Mouse (Mus musculus): ENCODE results near the gene Casp6.

The Casp6 gene

DNA sequence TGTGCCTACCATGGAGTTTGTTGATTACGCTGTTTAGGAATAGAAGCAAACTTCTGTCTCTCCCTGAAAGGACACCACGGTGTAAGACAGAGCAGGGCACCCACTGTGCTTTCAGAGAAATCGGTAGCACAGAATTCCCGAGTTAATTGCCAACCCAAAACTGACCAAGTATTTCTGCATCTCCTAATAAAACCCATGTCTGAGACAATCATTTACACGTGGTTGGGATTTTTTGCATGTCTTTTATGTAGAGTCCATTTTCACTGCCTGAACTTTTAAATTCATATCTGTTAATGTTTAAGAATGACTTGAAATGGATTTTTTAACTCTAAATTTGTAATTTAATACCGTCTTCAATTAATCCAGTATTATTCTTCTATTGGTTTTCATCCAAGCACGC lies 22.4 kb downstream of the Casp6 start:
- DNase-seq (ENCODE audit: low spot score in 2 of 2): no peak

DNA sequence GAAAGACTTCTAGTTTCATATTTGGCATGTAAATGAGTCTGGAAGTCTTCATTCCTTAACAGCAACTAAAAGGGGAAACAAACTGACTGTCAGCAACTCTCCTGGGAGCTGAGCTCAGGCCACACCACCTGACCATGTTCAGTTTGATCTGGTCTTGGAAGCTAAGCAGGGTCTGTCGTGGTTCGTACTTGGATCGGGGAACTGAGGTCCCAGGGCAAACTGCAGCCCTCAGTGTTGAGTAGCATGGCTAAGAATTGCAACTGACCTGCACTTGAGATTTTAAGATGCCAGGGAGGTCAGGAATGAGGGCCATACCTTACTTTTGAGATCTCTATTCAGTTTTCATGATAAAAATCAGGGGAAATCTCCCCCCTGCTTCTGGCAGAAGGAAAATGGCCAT lies 24.6 kb downstream of the Casp6 start:
- DNase-seq (ENCODE audit: low spot score in 2 of 2): no peak

DNA sequence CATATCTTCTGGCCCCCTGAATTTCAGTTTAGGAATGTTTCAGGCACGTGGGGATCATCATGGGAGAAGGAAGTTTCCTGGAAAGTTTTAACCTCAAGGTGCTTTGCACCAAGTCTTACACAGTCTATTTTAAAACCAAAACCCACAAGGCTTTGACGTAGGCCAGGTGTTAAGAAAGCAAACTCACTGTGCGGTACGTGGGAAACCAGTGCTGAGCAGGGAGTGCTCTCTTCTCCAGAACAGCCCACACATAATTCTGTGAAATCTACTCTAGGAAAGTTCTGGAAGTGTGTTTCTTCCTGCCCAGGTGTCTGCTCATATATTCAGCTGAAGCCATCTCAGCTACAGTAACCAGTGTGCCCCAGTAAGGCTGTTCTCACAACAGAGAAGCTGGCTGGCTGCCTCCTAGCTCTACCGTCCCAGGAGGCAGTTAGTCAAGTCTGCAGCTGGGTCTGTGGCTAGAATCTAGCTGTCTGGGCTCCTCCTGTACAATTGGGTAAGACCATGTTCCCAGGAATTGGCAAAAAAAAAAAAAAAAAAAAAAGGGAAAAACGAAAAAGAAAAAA lies 29.1 kb downstream of the Casp6 start:
- no peak for DNase-seq (ENCODE audit: low spot score in 2 of 2)

DNA sequence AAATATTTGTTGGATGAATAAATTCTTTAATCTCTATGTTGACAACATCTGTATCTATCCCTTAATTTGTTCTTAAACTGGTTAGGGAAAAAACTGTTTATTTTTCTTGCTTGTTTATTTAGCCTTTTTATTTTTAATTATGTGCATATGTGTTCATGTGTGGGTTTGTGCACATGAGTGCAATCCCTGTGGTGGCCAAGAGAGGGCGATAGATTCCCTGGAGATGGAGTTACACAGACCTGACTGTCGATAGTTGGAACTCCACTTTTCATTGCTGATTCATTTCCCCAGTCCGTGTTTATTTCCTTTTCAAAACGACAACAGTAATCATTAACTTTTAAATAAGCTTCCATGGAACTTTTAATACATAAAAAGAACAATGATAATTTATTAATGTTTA lies 31.2 kb downstream of the Casp6 start:
- DNase-seq (ENCODE audit: low spot score in 2 of 2): peak in 1 of 2 experiments; percentile 24

DNA sequence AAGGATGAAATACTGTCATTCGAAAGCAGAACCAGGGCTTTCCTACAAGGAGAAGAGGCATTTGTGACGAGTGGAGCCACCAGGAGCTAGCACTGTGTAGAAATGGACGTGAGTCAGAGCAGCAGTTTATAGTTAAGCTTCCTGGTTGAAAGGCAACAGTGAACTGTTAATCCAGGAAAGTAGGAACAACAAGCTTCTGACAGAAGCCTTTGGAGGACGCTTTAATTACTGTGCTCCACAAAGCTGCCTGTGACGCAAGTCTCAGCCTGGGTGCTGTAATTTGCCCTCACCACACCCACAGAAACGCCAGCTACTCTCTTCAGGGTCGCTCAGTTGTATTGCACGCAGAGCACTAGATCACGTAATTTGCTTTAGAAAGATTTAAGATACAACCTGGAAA lies 35.3 kb downstream of the Casp6 start:
- no peak for DNase-seq (ENCODE audit: low spot score in 2 of 2)

DNA sequence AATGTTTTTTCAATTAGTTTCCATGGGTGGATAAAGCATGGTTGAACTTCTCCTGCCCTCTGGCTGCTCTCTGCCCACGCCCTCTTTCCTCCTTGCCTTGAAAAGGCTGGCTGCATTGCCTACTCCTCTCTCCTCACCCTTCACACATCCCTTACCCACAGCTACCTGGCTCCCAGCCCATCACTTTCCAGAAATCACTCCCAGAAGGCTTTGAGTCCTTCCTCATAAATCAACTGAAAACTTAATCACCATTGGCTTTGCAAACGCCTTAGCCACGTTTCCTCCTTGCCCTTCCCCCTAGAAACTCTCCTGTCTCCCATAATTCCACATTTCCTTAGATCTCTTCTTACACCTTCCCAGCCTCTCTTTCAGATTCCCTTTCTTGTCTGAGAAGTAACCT lies 36.6 kb downstream of the Casp6 start:
- DNase-seq (ENCODE audit: low spot score in 2 of 2): no peak

DNA sequence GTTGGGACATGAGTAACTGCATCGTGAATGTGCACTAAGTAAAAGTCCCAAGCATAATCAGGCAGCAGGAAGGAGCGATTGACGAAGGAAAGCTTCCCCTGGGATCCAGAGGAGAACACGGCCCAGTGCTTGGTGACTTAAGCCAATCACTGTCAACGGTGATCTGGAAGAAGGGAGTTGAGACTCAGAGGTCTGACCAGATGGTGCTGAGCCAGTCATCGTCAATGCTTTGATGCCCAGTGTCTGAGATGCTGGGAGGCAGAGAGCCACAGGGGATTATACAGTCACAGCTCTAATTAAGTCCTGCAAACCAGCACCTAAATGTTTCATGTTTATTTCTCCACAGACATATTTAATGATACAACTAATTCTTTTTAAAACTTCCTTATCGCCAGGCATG lies 37.8 kb downstream of the Casp6 start:
- DNase-seq (ENCODE audit: low spot score in 2 of 2): no peak

DNA sequence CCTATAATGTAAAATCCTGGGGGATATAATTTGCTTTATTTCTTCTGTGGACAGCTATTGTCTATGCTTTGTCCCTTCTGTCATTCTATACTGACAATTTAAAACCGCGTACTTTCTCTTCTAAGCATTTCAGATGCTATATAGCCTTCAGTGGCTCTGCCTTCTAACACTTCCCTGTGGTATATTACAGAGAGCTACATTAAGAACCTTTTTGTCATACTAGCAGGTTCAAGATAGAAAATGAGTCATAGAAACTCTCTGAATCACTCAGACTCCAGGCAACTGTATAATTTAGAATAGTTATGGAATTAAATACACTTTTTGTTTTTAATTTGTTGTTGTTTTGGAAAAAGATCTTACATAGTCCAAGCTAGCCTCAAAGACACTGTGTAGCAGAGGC lies 39.6 kb downstream of the Casp6 start:
- no peak for DNase-seq (ENCODE audit: low spot score in 2 of 2)

DNA sequence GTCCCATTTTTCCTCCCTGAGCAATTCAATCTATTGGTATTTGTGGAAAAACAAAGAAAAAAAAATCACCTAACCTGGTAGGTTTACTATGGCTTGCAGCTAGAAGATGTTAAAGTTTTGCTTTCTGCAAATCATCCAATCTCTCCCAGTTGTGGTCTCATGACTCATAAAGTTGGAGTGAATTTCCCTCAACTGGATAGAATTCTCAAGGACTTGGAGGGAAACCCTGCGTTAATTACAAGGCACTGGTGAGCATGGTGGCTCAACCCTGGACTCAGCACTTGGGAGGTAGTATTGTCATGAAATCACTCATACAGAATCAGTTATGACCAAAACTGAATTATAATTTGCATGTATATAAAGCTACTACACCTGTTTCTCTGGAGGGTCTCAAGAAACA lies 40.1 kb downstream of the Casp6 start:
- no peak for DNase-seq (ENCODE audit: low spot score in 2 of 2)

DNA sequence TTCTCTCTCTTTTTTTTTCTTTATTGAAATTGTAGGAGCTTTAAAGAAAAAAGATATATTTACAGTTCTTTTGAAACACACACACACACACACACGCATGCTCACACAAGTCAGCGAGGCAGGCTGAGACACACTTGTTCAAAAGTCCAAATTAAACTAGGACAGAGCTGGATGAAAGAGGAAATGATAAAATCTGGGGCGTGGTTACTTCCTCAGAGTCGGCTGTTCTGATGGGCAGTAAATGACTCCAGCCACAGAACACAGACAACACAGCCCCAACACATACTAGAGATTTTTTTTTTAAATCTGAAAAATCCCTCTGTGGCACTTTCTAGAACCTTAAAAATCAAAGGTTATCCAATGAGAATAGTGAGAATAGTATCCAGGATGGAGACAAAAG lies 42.6 kb downstream of the Casp6 start:
- no peak for DNase-seq (ENCODE audit: low spot score in 2 of 2)

DNA sequence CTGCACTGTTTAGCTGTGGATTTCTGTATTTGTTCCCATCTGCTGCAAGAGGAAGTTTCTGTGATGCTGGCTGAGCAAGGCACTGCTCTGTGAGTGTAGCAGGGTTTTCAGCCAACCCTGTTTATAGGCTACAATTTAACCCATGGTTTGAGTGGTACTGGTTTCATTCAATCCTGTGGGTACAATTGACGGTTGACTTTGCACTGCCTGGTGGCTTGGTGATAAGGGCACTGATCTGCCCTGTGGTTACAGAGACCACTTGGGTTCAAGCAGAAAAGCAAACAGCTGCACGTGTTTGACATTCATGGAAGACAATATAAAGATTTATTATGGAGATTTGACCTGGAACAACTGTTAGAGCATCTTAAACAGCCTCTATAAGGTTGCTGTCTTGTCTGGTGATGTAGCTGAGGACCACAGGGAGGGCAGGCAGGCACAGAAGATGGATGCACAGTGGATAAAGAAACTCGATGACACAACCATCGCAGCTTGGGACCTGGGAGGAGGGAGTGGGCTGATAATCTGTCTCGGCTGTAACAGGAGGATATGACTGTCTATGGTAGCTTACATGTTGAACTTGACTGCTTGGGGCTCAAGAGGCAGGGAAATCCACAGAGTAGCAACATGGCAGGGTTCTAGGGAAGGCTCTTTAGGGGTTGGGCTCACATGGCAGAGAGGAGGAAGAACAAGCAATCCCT lies 45.1 kb downstream of the Casp6 start:
- no peak for DNase-seq (ENCODE audit: low spot score in 2 of 2)

DNA sequence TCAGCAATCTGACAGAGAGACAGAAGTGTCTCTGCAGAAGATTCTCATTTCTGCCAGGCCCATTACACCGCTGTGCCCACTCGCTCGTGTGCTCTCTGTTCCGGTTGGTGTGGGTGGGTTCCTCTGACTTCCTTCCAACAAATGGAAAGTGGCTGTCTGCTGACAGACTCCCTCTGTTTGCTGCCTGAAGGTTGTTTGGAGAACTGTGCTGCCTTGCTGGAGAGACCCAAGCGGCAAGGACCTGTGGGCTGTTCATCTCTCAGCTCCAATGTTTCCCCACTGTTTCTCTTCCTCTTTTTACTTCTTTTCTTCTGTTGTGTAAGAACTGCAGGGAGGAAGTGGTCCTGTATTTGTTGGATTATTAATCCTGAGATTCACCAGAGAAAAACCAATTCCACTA lies 47.1 kb downstream of the Casp6 start:
- no peak for DNase-seq (ENCODE audit: low spot score in 2 of 2)

DNA sequence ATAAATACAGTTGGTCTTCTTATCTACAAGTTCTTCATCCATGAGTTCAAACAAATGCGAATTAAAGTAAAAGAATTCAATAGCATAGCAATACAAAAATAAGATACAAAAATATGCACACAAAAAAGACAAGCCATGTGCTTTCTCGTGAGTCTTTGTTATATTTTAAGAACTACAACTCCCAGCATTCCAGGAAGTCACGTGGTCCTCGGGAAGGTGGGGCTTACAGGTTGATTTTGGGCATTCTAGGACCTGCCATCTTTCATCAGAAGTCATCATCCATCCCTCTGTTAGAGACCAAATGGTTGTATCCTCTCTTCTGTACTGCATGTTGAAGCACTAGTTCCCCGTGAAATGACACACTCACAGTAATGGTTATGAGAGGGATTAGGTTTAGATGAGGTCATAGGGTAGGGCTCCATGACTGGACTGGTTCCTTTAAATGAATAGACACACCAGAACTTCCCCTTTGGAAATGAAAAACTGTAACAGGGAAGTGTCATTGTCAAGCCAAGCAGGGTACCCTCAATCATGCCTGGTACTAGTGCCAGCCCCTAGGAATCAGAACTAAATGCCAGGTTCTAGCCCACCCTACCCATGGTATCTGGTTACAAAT lies 48.0 kb downstream of the Casp6 start:
- DNase-seq (ENCODE audit: low spot score in 2 of 2): no peak

DNA sequence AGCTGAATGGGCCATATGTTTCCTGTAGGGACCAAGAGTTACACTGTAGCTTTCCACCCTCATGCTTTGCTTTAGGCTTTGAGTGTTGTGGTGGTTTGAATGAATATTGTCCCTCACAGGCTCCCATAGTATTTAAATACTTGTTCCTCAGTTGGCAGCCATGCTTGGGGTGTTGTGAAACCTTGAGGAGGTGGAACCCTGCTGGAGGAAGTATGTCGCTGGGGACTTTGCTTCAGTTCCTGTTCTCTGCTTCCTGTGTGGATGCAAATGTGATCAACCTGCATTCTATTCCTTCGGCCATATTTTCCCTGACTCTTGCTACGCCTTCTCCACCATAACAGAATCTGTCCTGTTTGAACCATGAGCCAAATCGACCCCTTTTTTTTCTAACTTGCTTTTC lies 52.1 kb downstream of the Casp6 start:
- DNase-seq (ENCODE audit: low spot score in 2 of 2): peak in 1 of 2 experiments; percentile 33

DNA sequence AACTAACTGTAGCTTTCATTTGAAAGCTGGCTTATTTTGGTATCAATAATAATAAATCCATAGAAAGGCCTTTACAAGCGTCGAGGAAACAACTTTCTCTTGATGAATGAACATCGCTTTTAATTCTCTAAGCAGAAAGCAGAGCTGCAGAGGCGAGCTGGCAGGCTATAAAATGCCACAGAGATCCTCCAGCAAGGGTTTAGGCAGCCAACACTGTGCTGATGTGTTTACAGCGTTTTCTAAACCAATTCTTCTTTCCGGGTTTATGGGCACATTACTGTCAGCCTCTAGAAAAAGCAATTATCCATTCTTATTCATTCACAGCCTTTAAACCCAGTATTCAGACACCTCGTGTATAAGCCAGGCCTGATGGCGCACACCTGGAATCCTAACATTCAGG lies 61.3 kb downstream of the Casp6 start:
- DNase-seq (ENCODE audit: low spot score in 2 of 2): no peak
